Mouse (Mus musculus): ENCODE data around the gene Tulp4.
"Not testable (repeated sequence)": the region's sequence is repeated elsewhere in the genome, so short reads cannot be mapped to it uniquely, and the experiment has no call there.

Gene Tulp4

DNA sequence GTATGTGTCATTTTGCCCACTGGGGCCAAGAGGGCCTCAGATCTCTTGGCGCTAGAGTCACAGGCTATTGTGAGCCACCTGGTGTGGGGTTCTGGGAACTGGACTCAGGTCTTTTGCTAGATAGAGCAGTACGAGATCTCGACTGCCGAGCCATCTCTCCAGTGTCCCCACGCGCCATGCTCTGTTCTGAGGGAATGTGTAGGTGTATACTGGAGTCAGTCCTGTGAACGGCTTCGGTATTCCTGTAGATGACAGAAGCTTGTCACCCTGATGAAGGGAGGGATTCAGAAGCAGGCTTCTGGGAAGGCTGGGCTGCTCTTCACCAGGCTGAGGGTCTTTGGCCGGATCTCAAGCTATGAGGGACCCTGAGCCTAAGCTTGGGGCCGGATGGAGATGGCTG is 173.5 kb downstream of the Tulp4 start:
- DNase-seq (ENCODE audit: low spot score): not testable (repeated sequence)

DNA sequence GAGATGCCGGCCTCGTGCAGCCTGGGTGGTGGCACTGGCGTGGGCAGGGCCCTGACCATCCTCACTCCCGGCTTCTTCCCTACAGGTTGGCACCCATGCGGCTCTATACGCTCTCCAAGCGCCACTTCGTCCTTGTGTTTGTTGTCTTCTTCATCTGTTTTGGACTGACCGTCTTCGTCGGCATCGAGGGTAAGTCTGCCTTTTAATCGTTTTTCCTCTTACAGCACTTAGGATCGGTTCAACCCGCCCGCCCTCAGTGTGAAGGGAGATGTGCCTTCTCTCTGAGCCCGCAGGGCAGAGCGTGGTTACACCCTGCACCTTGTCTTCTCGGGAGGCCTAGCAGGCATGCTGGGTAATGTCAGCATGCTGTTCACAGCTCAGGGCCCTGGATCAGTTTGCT is 174.3 kb downstream of the Tulp4 start:
- not testable (repeated sequence) for DNase-seq (ENCODE audit: low spot score)

DNA sequence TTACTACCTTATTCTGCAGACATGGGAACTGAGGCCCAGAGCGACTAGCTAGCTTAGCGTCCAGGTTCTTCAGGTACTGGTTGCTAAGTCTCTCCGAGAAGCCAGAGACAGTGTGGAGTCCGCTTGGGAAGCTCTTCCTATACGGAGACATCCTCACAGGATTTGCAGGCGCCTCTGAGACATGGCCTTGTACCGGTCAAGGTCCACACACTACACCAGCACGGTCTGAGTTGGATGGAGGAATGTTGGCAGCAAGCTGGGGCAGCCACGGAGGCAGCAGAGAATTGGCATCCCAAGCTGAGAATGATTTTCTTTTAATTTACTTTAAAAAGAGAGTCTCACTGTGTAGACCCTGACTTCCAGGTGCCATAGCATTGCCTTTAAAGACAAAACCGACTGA is 176.9 kb downstream of the Tulp4 start:
- DNase-seq (ENCODE audit: low spot score): not testable (repeated sequence)

DNA sequence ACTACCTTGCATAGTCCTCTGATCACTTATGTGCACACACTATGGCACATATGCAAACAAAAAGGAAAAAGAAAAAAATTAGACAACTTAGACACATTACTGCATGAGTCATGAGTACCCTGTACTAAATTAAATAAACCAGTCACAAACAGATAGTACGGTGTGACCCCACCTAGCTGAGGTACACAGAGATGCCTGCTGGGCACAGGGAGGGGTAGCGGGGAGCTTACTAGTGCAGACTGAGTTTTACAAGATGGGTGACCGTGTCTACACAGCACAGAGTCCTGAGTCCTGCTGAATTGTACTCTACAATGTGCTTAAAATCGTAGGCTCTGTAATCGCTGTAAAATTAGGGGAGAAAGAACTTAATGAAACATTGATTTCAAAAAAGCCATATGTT is 179.9 kb downstream of the Tulp4 start:
- not testable (repeated sequence) for DNase-seq (ENCODE audit: low spot score)

DNA sequence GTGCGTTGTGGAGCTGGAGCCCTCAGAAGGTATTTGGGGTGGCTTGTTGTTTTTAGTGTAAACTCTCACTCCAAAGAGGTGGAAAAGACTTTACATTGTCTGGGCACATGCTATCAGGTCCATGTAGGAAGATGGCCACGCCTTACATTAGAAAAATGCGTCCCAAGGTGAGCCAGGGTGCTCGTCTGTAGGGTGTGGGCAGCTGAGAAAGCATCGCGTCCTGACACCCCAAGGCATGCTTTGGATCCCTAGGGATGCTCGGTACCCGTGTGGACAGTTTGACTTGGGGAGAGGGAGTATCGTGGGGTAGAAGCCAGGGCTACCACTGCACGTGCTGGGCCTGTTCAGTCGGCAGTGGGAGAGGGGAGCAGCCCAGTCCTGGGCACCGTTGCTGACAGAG is 182.8 kb downstream of the Tulp4 start:
- not testable (repeated sequence) for DNase-seq (ENCODE audit: low spot score)

DNA sequence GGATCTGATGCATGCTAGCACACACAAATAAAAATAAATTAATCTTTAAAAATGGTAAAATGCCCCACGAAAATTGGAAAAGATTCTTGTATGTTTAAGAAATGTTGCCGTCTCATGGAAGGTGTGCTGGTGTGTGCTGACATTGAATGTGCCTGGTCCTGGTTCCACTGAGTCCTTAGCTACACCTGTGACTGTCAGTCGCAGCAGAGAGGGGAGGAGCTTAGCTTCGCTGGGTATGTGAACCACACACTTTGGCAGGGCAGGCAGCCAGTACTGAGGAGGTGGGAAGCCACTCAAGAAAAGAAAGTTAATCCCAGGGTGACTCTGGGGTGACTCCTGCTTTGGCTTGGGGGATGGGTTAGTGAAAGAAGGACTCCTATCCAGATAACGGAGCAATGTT is 187.6 kb downstream of the Tulp4 start:
- DNase-seq (ENCODE audit: low spot score): not testable (repeated sequence)

DNA sequence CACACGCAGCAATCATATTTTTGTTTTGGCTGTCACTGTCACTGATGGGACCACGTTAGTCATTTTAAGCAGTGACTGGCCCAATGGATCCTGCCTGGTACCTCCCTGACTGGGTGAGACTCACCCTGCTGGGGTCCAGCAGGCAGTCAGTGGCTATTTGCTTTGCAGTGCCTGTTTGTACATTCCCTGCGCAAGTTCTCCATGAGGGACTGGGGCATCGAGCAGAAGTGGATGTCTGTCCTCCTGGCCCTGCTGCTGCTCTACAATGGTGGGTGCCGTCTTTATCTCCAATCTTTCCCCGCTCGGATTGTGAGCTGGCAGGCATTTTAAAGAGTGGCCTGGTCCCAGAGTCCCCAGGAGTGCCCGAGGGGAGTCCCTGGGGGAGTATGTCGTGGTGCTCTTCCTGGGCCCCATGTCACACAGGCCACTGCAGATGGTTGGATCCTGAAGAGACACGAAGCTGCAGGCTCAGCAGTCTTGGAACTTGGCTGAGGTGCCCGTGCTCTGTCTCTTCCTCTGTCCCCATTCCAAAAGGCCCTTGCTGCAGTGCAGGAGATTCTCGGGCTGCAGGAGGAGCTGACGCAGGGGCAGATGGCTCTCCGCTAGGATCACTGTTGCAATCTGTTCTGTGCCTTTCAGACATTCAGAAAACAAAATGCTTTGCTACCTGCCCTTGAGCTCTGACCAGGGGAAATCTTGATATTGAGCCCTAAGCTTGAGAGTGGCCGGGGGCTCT is 191.0 kb downstream of the Tulp4 start:
- DNase-seq (ENCODE audit: low spot score): not testable (repeated sequence)

DNA sequence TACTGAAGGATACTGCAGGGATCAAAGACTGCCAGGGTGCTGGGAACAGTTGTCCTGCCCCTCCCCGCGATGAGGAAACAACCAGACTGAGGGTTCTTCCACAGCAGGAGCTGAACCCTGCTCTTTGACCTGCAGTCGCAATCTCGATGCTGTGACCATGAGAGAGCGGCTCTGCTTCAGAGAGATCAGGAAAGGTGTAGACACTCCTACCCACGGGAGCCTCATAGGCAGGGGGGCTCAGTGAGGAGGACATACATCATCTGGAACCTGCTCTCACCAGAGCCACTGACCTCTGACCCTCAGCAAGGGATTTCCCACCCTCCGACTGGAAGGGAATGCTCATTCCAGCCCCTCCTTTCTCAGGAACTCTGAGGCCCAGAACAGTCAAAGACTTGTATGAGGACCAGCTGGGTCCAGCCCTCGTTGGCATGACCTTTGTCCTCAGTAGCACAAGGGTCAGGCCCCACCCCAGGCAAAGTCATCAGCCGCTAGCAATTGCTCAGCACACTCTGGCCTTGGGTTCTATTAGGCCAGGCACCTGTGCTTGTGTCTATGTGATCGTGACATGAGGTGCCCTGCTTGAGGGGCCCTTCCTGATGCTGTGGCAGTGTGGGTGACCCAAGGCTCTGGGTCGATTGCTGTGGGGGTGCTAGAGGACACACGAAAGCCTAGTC is 194.1 kb downstream of the Tulp4 start:
- not testable (repeated sequence) for DNase-seq (ENCODE audit: low spot score)

All from layer of hippocampus, adult 11-12 months (tissue).